Mouse (Mus musculus) brain, embryonic 14.5 days (tissue): Measurements from ENCODE around the gene Hoxc8. TPM values are rescaled to one million over a fixed set of nuclear protein-coding genes. Genes with fewer than 3 reads are reported as not detected.

ENCODE experiments used
- DNase-seq: peaks from one replicate; pipeline ENCODE4 v3.0.0-alpha.2; 2011; ENCODE audit warnings: low read depth
- CTCF ChIP-seq: fragments of 200-500 bp; IDR thresholded peaks from 2 replicates; pipeline ENCODE4 v1.5.1; 2012; ENCODE audit warnings: inconsistent platforms, mild to moderate bottlenecking, moderate library complexity, borderline replicate concordance; ENCODE audit not compliant: insufficient read depth, insufficient read length; ENCODE audit errors: extremely low read depth
- POLR2A ChIP-seq: fragments of 200-500 bp; IDR thresholded peaks from 2 replicates; pipeline ENCODE4 v1.6.1; 2012; ENCODE audit warnings: mild to moderate bottlenecking, inconsistent platforms, borderline replicate concordance; ENCODE audit not compliant: poor library complexity, insufficient read depth, insufficient read length, severe bottlenecking; ENCODE audit errors: extremely low read depth
- polyA plus RNA-seq: library from polyadenylated mRNA; depleted of rRNA; stranded (reverse); fragments of >200 nt; gene quantifications from 2 replicates; pipeline ENCODE4 v1.2.3, GENCODE M21; 2012

Gene Hoxc8
- polyA plus RNA-seq, 1 experiment = not detected

- TF ChIP-seq CTCF (no peak), POLR2A (no peak)
- no peak for DNase-seq
Measured at GRCm38 (mm10) chr15:102966776-102967311, 23.6 kb upstream of the Hoxc8 start, which contains the start of gene Hoxc10. Gene Hoxc10 (plus strand): TSS chr15:102966796.

GRCm38 (mm10) chr15:102967312-102967510, 23.2 kb upstream of the Hoxc8 start, which contains the start of gene Hoxc5:
Gene Hoxc5 (plus strand): TSS chr15:102967443.
- no peak for DNase-seq
- TF ChIP-seq POLR2A (no peak), CTCF (no peak)

GRCm38 (mm10) chr15:102967511-102968397, 22.7 kb upstream of the Hoxc8 start:
- no peak for DNase-seq
- TF ChIP-seq POLR2A (no peak), CTCF (no peak)

GRCm38 (mm10) chr15:102969296-102969695, 21.1 kb upstream of the Hoxc8 start:
- DNase-seq = no peak
- TF ChIP-seq POLR2A (no peak), CTCF (no peak)

GRCm38 (mm10) chr15:102970740-102971139, 19.7 kb upstream of the Hoxc8 start:
- TF ChIP-seq POLR2A = no peak
- peak; percentile 29; the same call in 1 of the 2 replicates for TF ChIP-seq CTCF
- DNase-seq = peak; percentile 61

GRCm38 (mm10) chr15:102972254-102972653, 18.2 kb upstream of the Hoxc8 start:
- TF ChIP-seq CTCF (no peak), POLR2A (no peak)
- no peak for DNase-seq

GRCm38 (mm10) chr15:102972753-102973152, 17.7 kb upstream of the Hoxc8 start:
- no peak for TF ChIP-seq CTCF
- no peak for TF ChIP-seq POLR2A
- DNase-seq = no peak

- TF ChIP-seq CTCF (no peak), POLR2A (no peak)
- DNase-seq = no peak
Measured at GRCm38 (mm10) chr15:102975034-102975433, 15.4 kb upstream of the Hoxc8 start.

GRCm38 (mm10) chr15:102975688-102976111, 14.7 kb upstream of the Hoxc8 start:
- no peak for DNase-seq
- TF ChIP-seq CTCF = no peak

- DNase-seq = no peak
- TF ChIP-seq CTCF (no peak), POLR2A (no peak)
Measured at GRCm38 (mm10) chr15:102976171-102976570, 14.2 kb upstream of the Hoxc8 start, which contains the start of gene Hoxc9. Gene Hoxc9 (plus strand): TSS chr15:102976439.

- no peak for DNase-seq
Measured at GRCm38 (mm10) chr15:102976631-102977422, 13.6 kb upstream of the Hoxc8 start.

More at GRCm38 (mm10) chr15:102976631-102977422, 13.6 kb upstream of the Hoxc8 start:
- TF ChIP-seq POLR2A (no peak), CTCF (no peak)
